Mouse (Mus musculus): ENCODE measurements around the gene Arid5b.

The Arid5b gene

GRCm38 (mm10) chr10:68193561-68193960, 85.0 kb downstream of the Arid5b start:
- DNase-seq (ENCODE audit: low spot score): no peak

GRCm38 (mm10) chr10:68192824-68193255, 85.7 kb downstream of the Arid5b start:
- no peak for DNase-seq (ENCODE audit: low spot score)

- DNase-seq (ENCODE audit: low spot score): peak; percentile 82
Observed at GRCm38 (mm10) chr10:68191691-68192380, 86.7 kb downstream of the Arid5b start.

- DNase-seq (ENCODE audit: low spot score): peak; percentile 53
Observed at GRCm38 (mm10) chr10:68191146-68191545, 87.4 kb downstream of the Arid5b start.

GRCm38 (mm10) chr10:68189847-68190246, 88.7 kb downstream of the Arid5b start:
- no peak for DNase-seq (ENCODE audit: low spot score)

GRCm38 (mm10) chr10:68183096-68183495, 95.4 kb downstream of the Arid5b start:
- no peak for DNase-seq (ENCODE audit: low spot score)

- no peak for DNase-seq (ENCODE audit: low spot score)
Observed at GRCm38 (mm10) chr10:68182266-68182665, 96.3 kb downstream of the Arid5b start.

- DNase-seq (ENCODE audit: low spot score): no peak
Observed at GRCm38 (mm10) chr10:68181156-68181555, 97.4 kb downstream of the Arid5b start.

- no peak for DNase-seq (ENCODE audit: low spot score)
Observed at GRCm38 (mm10) chr10:68180721-68181120, 97.8 kb downstream of the Arid5b start.

- no peak for DNase-seq (ENCODE audit: low spot score)
Observed at GRCm38 (mm10) chr10:68180151-68180550, 98.4 kb downstream of the Arid5b start.

GRCm38 (mm10) chr10:68179741-68180140, 98.8 kb downstream of the Arid5b start:
- no peak for DNase-seq (ENCODE audit: low spot score)

GRCm38 (mm10) chr10:68179339-68179738, 99.2 kb downstream of the Arid5b start:
- no peak for DNase-seq (ENCODE audit: low spot score)

- no peak for DNase-seq (ENCODE audit: low spot score)
Observed at GRCm38 (mm10) chr10:68177697-68178485, 100.6 kb downstream of the Arid5b start.

GRCm38 (mm10) chr10:68175811-68176210, 102.7 kb downstream of the Arid5b start:
- DNase-seq (ENCODE audit: low spot score): no peak

- no peak for DNase-seq (ENCODE audit: low spot score)
Observed at GRCm38 (mm10) chr10:68173634-68174033, 104.9 kb downstream of the Arid5b start.

GRCm38 (mm10) chr10:68172906-68173305, 105.6 kb downstream of the Arid5b start:
- DNase-seq (ENCODE audit: low spot score): no peak

GRCm38 (mm10) chr10:68171974-68172373, 106.6 kb downstream of the Arid5b start:
- DNase-seq (ENCODE audit: low spot score): no peak

- DNase-seq (ENCODE audit: low spot score): no peak
Observed at GRCm38 (mm10) chr10:68168613-68169012, 109.9 kb downstream of the Arid5b start.

GRCm38 (mm10) chr10:68168141-68168540, 110.4 kb downstream of the Arid5b start:
- DNase-seq (ENCODE audit: low spot score): no peak

GRCm38 (mm10) chr10:68167118-68167517, 111.4 kb downstream of the Arid5b start:
- no peak for DNase-seq (ENCODE audit: low spot score)

- DNase-seq (ENCODE audit: low spot score): no peak
Observed at GRCm38 (mm10) chr10:68166695-68167086, 111.8 kb downstream of the Arid5b start.

- DNase-seq (ENCODE audit: low spot score): no peak
Observed at GRCm38 (mm10) chr10:68165709-68166694, 112.5 kb downstream of the Arid5b start.

Measured in testis, postnatal 10 days (tissue).